Mouse (Mus musculus) mesoderm, embryonic 11.5 days (tissue): ENCODE results near the gene Fam136a.
"Not testable (repeated sequence)": the region's sequence is repeated elsewhere in the genome, so short reads cannot be mapped to it uniquely, and the experiment has no call there.

Experiments used
- DNase-seq: peaks from one replicate; pipeline ENCODE4 v3.0.0-alpha.2; 2012; ENCODE audit warnings: low read depth, low spot score

Fam136a gene

DNA sequence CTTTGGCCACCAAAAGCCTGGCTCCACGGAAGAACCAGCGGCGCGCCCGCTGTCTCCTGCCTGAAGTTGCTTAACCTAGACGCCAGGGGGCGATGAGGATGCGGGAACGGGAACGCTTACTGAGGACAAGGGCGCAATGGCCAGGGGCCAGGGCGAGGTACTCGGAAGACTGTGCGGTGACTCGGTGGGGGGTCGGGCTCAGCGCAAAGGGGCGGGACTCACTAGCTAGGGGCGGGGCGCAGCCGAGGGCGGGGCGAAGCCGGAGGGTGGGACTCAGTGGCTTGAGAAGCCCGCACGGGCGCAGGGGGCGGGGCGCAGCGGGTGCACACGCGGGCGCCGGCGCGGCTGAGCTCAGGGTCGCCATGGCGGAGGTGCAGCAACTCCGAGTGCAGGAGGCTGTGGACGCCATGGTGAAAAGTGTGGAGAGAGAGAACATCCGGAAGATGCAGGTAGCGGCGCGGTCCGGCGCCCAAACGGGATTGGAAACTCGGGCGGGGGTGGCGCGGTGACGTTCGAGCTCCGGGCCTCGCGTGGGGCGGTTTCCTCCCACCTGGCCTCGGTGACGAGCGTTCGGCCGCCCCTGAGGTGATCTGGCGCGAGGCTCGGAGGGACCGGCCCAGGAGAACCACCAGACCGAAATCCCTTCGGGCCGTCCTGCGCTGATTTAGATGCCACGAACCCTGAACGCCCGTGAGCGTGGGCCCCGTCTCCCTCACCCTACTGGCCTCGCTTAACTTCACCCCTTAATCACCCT lies at the start of gene Fam136a:
Gene Fam136a, plus strand, starts transcription at position 276 of the 754 bp plus-strand sequence.
- DNase-seq: peak; percentile 99

DNA sequence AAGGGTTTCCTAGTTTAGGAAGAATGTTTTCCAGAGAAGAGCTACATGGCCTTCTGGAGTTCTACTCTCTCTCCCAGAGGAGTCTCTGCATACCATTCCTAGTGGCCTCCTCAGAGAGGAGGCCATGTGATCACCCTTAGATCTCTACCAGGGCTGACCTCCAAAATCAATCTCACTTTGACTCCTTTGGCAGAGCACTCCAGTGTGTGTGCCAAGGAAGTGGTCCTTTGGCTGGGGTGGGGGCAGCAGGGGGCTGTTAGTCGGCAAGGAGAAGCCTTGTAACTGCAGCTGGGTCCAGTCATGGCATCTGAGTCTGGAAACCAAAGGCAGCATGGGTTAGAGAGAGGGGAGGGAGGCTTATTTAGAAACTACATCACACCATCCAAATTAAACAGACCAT lies 48.4 kb upstream of the Fam136a start:
- DNase-seq: no peak

DNA sequence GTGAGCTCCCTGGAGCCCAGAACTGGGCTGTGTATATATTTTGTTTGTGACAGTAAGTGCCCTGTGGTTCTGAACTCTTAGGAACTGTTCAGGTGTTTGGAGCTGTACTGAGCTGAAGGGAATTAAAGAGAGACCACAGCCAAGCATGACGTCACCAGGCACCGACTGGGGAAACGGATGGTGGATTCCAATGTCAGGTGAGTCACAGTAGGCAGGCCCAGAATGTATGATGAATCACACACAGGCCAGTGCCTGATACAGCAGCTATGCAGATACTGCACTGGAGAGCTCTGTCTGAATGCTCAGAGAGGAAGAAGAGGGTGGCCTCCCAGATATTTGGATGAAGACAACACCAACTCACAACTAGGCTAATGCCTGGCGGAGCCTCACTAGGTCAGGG lies 46.6 kb upstream of the Fam136a start:
- DNase-seq: no peak

DNA sequence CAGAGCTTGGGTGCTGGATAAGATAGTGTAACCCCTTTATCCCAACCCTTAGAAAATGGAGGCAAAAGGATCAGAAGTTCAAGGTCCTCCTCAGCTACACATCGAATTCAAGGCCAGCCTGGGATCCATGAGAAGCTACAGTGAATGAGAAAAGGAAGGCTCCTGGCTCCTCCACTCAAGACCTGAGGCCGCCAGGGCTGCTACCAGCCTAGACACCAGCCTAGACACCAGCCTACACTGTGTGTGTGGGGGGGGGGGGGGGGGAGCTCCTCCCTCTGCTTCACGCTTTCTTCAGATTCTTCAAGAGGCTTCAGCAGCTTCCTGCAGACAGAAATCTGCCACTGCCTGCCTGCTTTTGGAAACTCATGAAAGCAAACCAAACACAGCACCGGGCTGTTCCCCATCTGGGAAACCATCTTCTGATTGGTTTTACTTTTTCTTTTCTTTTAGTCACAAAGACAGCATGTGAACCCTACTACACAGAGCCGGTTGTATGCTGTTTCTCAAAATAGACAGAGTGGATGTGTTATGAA lies 43.3 kb upstream of the Fam136a start:
- no peak for DNase-seq

DNA sequence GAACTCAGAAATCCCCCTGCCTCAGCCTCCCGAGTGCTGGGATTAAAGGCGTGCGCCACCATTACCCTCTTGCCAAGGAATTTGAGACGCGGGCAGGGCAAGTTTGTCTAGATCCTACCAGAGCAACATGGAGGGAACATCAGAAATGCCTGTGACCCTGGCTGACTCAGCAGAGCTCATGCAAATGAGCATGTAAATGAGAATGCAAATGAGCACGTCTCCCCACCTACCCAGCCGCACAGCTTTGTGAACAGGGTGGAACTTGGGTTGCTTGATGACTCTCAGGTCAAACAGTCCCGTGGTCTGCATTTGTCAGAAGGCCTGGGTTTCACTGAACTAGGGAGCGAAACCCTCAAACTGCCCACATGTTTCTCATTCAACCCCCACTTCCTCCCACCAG lies 42.5 kb upstream of the Fam136a start:
- no peak for DNase-seq

DNA sequence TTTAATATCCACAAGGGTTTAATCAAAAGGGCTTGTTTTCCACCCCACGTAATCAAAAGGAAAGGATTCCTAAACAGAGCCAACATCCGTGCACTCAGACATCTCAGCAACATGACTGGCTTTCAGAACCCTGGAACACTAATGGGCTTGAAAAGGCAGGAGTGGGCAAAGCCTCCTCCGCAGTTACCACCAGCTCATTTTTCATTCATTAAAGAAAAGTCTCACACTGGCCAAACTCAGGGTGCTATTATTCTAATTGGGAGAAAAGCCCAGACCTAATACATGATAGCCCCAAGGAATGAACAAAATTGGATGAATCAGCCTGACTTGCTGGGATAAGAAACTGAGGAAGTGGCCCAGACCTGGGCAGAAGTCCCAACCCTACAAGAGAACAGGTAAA lies 41.0 kb upstream of the Fam136a start:
- DNase-seq: no peak

DNA sequence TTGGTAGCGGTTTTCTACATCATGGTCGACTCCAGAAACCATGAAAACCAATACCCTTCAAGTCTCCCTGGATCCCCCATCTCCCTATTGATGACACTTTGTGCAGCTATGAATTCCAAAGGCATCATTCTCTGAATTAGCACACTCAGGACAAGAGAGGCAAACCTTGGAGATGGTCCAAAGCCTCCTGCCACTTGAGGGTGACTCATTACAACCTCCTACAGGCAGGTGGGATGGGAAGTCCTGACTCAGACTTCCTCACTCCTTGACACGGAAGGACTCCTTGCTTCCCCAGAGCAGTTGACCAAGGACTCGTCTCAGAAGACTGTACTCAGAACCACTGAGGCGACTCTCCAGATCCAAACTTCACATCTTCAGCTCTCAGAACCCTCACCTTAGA lies 39.8 kb upstream of the Fam136a start:
- no peak for DNase-seq

DNA sequence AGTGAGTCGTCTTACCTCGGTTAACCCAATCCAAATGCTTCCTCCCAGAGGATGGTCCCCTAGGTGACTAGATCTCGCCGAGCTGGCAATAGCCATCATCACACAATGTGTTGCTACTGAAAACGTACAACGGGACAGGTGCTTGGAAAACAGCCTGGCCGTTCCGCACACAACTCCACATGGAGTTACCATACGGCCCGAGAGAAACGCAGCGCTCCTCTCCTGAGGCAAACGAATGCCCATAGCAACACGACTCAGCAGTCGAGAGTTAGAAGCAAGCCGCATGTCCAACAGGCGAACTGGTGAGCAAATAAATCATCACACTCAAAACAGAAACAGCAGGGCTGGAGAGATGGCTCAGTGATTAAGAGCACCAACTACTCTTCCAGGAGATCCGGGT lies 38.6 kb upstream of the Fam136a start:
- DNase-seq: no peak

DNA sequence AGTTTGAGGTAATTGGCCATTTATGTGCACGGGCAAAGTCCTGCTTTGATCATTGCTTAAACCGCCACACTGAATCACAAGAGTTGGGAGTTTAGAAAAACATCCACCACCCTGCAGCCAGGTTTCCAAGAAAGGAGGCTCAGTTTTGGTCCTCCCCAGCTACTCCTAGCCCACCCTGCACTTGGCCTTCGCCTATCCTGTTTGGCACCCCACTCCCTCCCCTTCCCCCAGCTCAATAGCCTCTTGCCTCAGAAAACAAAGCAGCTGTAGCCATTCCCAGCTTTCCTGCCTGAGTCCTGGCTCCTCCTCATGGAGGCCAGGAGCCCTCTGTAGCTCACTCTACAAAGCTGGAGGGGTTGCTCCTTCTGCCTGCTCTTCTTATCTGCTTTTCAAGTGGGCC lies 37.1 kb upstream of the Fam136a start:
- DNase-seq: no peak

DNA sequence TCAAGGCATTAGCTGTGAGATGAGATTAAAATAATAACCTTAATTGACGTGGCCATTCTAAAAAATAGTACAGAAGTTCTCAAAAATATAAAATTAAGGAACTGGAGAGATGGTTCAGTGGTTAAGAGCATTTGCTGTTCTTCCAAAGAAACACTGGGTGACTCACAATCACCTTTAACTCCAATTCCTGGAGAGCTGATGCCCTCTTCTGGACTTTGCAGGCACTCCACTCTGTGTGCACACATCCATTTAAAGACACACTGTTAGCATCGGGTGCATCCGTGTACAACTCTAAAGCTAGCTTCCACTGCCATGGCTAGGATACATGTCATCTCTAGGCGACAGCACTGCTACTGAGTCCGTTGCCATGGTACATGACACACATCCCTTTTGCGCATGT lies 35.5 kb upstream of the Fam136a start:
- no peak for DNase-seq

DNA sequence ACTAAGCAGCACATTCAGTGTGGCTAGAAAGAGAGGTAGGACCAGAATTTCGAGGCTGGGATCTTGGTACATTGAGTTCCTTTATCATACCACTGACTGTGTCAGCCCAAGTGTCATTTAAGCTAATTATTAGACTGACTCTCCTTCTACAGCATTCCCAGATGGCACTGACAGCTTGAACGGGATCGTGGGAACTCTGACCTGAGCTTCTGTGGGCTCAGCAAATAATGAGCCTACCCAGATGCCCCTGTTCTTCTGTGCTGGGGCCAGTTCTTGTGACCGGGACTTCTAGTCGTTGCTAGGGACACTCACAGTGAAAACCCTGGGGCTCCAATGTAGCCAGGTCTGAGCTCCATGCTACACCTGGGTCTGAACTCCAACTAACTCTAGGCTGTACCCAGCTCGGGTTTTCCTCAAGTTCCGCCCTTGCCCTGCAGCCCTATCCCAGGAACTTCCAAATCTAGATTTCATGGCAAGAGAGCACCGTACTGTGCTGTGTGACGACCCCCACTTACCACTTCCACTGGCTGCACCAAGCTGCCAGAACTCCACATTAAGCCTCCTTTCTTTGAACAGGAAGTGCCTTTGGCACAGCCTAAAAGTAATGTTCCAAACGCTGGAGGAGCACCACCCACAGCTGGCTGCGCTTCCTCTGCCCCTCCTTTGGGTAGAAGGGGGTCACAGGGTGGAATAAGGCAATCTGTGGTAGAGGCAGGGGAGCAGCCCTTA lies 30.2 kb upstream of the Fam136a start:
- no peak for DNase-seq

DNA sequence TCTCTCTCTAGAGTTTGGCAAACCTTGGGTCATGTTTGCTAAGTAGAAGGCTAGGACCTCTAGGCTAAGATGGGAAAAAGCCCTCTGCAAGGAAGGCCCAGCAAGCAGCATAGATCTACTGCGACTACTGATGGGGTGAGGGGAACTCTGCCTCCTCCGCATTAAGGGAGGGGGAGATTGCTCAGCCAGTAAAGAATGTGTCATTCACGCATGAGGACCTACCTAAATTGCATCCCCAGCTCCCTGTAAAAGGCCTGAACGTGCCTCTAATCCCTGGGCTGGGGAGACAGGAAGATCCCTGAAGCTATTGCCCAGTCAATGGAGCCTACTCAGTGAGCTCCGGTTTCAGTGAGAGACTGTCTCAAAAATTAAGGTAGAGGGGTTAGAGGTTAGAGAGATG lies 29.6 kb upstream of the Fam136a start:
- DNase-seq: no peak

DNA sequence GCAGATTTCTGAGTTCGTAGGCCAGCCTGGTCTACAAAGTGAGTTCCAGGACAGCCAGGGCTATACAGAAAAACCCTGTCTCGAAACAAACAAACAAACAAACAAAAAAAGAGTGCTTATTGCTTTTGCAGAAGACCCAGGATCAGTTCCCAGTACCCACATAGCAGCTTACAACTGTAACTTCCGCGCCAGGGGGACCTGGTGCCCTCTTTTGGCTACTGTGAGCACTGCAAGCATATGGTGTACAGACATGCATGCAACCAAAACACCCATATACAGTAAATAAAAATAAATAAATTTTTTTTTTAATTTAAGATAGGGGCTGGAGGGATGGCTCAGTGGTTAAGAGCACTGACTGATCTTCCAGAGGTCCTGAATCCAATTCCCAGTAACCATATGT lies 29.1 kb upstream of the Fam136a start:
- not testable (repeated sequence) for DNase-seq

DNA sequence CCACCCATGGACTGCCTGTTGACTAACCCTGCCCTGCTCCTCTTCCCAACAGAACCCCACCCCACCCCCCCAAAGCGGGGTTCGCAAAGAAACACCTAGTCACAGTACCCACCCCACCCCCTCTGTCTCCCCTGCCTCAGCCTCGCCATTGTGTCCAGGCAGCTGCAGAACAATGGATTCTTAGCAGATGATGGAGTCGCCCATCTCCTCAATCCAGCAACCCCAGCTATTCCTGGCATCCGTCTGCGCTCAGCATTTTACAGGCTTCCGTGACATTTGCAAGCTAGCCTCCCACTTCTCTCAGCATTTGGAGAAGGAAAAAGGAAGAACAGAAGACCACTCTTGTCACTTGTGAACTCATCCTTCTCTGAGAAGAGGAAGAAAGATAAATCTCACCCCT lies 21.8 kb upstream of the Fam136a start:
- DNase-seq: peak; percentile 34

DNA sequence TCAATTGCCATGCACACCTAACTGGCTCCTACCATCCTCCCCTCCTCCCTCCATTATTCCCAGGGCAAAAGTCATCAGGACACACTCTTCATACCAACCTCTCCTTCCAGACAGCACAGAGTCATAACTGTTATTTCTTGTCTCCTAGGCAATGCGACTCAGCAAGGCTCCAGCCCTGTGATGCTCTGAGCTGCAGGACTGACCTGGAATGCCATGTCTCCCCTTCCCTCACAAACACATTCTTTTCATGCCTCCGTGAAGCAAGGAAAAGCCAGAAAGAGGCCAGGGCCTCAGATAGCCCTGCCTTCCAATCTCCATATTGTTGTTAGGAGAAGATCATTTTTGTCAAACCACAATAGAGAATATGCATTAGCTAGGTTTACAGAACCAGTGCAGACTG lies 19.4 kb upstream of the Fam136a start:
- peak; percentile 22 for DNase-seq

DNA sequence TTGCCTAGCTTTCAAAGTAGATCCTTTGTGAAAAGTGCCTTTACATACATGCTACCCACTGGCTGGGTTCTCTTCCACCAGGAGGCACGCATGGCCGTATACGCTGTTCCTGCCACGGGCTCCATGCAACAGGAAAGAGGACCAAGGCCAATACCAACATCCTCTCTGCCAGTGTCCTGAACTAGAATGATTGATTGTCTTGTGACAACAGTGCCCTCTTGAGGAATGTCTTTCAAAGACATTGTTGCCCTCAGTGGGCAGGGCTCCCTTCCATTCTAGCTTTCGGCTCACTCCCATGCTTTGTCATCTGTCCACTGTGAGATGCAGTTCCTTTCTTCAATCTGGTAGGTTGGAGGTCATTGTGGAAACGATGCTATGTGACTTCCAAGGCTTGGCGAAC lies 16.2 kb upstream of the Fam136a start:
- no peak for DNase-seq

DNA sequence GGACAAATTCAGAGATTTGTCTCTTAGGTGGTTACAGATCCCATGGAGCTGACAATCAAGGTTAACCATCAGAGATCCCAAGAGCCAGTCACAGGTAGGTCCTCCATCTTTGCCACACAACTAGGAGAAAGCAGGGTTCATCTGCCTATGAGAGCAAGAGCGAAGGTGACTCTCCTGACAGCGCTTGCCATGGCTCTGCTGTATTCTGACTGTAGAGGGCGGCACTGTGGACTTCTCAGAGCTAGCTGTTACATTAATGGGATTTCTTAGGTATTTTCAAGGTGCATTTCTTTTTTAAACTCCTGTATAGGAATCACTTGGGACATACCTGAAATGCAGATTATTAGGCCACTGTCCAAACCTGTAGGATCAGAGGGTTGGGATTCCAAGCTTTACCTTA lies 10.5 kb upstream of the Fam136a start:
- no peak for DNase-seq

DNA sequence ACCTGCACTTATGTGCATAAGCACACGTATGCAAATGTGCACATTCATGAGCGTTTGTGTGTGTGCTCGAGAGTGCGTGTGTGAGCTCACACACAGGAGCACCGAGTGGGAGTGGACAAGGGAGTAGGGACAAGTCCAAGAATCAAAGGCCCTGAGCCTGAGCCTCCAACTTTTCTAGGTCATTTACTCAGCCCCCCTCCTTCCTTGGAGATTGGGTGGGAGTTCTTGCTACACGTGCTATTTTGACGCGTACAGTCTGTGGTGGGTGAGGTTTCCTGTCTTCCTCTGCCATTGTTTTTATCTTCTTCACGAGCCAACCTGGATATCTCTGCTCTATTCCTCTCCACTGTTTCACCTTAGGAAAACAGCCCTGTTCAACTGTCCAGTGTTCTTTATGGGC lies 8.5 kb upstream of the Fam136a start:
- no peak for DNase-seq

DNA sequence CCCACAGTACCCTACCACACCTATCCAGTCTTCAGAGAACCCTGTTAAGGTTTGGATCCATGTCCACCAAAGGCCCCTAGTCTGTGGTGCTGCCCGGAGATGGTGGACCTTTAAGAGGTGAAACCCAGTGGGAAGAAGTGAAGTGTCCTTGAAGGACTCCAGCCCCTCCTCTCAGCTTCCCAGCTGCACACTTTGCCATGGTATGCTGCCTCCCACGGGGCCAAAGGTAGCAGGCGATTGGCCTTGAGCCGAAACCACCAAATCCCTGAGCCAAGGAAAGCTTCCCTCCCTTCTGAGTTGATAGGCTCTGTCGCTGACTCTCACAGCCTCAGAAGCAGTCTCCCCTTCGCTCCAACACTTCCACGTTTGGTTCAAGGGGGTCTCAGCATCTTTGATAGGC lies 4.8 kb upstream of the Fam136a start:
- DNase-seq: no peak

DNA sequence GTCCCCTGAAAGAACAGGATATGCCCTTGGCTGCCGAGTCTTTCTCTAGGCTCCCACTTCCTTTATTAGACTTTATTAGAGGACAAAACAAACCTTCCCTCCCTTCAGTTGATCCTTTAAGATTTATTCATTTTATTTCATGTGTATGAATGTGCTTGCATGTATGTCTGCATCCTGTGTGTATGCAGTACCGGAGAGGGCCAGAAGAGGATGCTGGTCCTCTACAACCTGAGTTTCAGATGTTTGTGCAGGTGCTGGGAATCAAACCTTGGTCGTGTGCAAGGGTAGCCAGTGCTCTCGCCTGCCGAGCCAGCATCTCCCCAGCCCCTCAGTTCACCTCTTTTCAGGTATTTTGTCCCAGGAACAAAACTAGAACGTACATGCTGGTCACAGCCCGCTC lies 4.1 kb upstream of the Fam136a start:
- DNase-seq: no peak

DNA sequence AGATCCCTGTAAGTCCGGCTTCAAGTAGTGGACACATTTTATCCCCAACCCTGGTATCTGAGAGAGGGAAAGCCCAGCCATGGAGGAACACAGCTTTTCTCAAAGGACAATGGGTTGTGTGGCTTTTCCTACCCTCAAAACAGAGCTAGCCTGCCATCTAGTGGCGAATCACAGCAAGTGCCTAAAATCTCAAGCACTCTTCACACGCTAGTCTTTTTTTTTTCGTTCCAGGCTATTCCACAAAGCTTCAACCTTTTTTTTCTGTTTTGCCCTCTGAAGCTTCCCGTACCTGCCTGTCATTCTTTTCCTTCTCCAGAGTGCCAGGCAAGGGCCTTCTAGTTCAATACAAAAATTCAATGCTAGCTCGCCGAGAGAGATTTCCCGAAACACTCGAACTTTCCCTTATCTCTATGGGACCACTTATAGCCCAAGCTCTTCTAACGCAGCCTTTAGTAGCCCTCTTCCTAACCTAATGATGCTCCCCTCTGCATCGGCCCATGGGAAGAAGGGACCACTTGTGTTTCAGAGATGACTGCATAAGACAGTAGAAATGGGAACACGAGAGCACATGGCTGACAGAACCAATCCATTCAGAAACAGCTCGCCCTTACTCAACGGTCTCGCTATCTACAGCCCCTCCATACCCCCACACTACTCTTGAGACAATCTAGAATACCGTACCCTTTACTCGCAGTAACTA lies 854 bp upstream of the Fam136a start:
- DNase-seq: peak; percentile 88

DNA sequence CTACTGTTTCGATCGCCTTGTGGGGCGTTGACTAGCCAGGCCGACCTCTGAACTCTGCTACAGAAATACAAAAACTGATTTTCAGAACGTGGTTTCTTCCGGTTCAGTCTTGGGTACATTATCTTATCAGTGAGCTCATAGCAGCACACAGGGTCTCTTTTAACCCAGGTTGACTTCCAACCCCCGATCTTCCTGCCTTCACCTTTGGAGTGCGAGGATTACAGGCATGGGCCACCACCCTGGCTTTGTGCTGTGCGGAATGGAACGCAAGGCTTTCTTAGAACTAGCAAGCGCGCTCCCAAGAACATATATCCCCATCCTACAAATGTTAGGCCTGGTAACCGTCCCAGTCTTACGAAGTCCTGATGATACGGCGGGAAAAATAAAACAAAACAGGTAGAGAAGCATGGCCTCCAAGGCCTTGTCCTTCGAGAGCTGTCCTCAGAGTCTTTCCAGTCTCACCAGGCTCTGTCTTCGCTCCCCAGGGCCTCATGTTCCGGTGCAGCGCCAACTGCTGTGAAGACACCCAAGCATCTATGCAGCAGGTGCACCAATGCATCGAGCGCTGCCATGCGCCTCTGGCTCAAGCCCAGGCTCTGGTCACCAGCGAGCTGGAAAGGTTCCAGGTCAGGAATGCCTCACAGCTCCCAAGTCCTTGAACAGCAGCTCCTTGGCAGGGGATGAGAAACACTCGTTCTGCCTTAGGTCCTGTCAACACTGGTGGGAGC lies 843 bp downstream of the Fam136a start:
- DNase-seq: no peak
